Mouse (Mus musculus) forebrain, embryonic 11.5 days (tissue): ENCODE data around the gene Mboat7. TPM values are rescaled to one million over a fixed set of nuclear protein-coding genes. Genes with fewer than 3 reads are reported as not detected.
"Not testable (repeated sequence)": the region's sequence is repeated elsewhere in the genome, so short reads cannot be mapped to it uniquely, and the experiment has no call there.

ENCODE experiments used
- ATAC-seq: fragments of 200-750 bp; cut with Nextera tagmentation; replicated peaks from 2 replicates; pipeline ENCODE4 v1.8.0; 2017; ENCODE audit warnings: moderate TSS enrichment; ENCODE audit not compliant: low FRiP score
- DNase-seq: peaks from one replicate; pipeline ENCODE4 v3.0.0-alpha.2; 2017; ENCODE audit warnings: low spot score
- H3K27ac ChIP-seq: fragments of 300-500 bp; sonication (generic); 2 replicates; pipeline ENCODE4 v1.5.1; 2014; ENCODE audit warnings: low read depth, low read length
- H3K27me3 ChIP-seq: fragments of 300-500 bp; sonication (generic); 2 replicates; pipeline ENCODE4 v1.6.1; 2014; ENCODE audit warnings: mild to moderate bottlenecking, low read length, mixed read lengths; ENCODE audit not compliant: control insufficient read depth, insufficient read depth
- H3K36me3 ChIP-seq: fragments of 300-500 bp; sonication (generic); 2 replicates; pipeline ENCODE4 v1.6.1; 2014; ENCODE audit warnings: mild to moderate bottlenecking, low read length, moderate library complexity, mixed read lengths; ENCODE audit not compliant: control insufficient read depth, insufficient read depth
- H3K4me1 ChIP-seq: fragments of 300-500 bp; sonication (generic); replicated peaks from 2 replicates; pipeline ENCODE4 v1.6.1; 2014; ENCODE audit warnings: low read length, mixed read lengths; ENCODE audit not compliant: control insufficient read depth, insufficient read depth
- H3K4me2 ChIP-seq: fragments of 300-500 bp; sonication (generic); 2 replicates; pipeline ENCODE4 v1.6.1; 2014; ENCODE audit warnings: low read depth, mild to moderate bottlenecking, low read length, moderate library complexity, mixed read lengths; ENCODE audit not compliant: severe bottlenecking
- H3K4me3 ChIP-seq: fragments of 300-500 bp; sonication (generic); 2 replicates; pipeline ENCODE4 v1.5.1; 2014; ENCODE audit warnings: low read depth, low read length
- H3K9ac ChIP-seq: fragments of 300-500 bp; sonication (generic); 2 replicates; pipeline ENCODE4 v1.6.1; 2014; ENCODE audit warnings: low read length
- H3K9me3 ChIP-seq: fragments of 300-500 bp; sonication (generic); 2 replicates; pipeline ENCODE4 v1.6.1; 2016; ENCODE audit warnings: low read length, mixed read lengths; ENCODE audit not compliant: control insufficient read depth
- WGBS: fragments of 180-500 bp; shearing (Covaris S2); extraction: QIAGEN DNeasy Blood & Tissue Kit; methylation state at CpG from one replicate; pipeline ENCODE4 v1.1.7; 2014; 5-methylcytosine and 5-hydroxymethylcytosine counted together
- polyA plus RNA-seq: library from polyadenylated mRNA; unstranded; fragments of >200 nt; fragmentation: Nextera tagmentation; extraction: Ambion mirVana; gene quantifications from 2 replicates; pipeline ENCODE4 v1.2.1, GENCODE M21; 2014

Mboat7 gene
- polyA plus RNA-seq, 1 experiment from 2014 or later = 40.2 TPM

DNA sequence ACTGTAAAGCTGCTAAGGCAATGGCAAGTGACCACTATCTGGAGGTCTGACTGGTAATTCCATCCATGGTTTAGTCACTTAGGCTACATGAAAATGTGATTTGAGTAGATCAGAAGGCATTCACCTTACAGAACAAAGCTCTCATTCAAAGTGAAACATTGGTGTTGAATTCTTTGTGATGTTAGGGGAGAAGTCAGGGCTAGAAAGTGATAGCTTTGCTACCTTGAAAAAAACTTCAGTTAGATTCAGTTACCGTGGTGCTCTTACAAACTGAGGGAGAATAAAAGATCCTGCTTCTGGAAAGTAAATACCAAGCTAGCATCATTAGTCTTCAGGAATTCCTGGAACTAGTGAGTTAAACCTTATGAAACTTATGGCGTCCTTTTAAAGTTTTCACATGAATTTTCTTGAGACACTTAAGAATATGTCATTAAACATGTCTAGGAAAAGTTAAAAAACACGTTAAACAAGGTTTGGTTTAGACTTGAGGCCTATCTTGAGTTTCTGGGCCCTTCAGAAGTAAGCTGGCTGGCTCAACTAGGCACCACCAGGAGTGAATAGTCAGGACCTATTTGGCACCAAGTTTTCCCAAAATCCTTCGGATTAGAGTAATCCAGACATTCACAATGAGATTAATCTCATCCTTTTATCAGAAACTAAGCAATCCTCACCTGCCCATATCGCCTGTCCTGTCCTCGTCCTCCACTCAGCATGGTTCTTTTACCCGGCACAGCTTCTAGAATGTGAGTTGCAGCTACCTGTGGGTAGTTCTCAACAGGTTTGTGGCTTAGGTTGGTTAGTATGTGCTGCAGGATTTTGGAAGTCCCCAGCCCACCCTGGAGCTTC lies 14.5 kb upstream of the Mboat7 start:
- Histone ChIP-seq H3K9ac (no peak overlapping the region), H3K4me2 (no peak overlapping the region), H3K36me3 (peaks cover 2% of the 10 kb centered on the region; the same call in 1 of the 2 replicates), H3K27ac (0 out of 2 replicates have a peak overlapping the region, but pooled peaks have one; percentile 31), H3K9me3 (no peaks in the 10 kb centered on the region), H3K4me3 (no peak overlapping the region), H3K27me3 (no peaks in the 10 kb centered on the region), H3K4me1 (peaks cover 3% of the 10 kb centered on the region; the same call in 1 of the 2 replicates)
- no peak for ATAC-seq
- WGBS = 18% methylated on average over 7 of the region's 7 CpGs
- DNase-seq = peak; percentile 52

DNA sequence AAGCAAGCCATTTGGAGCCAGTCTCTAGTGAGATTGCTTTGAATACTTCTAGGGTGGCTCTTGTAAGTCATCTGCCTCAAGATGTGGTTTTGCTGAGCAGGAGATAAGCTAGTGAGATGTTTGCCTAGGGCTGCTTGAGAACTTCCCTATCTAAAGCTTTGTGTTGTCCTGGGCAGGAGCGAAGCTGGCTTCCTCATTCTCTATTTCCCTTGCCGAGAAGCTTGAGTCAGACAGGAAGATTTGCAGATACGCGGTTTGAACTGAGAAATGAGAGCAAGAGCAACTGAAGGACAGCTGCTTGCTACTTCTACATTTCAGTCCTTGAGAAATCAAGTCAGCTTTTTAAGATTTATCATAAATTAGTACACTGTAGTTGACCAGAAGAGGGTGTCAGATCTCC lies 13.7 kb upstream of the Mboat7 start:
- peaks cover 3% of the 10 kb centered on the region; the same call in 1 of the 2 replicates for H3K4me1 ChIP-seq
- H3K36me3 ChIP-seq = peaks cover 2% of the 10 kb centered on the region; the same call in 1 of the 2 replicates
- no peak overlapping the region for H3K9ac ChIP-seq
- H3K27me3 ChIP-seq = no peaks in the 10 kb centered on the region
- whole genome bisulfite sequencing = 72% methylated on average over 4 of the region's 4 CpGs
- no peaks in the 10 kb centered on the region for H3K9me3 ChIP-seq
- no peak overlapping the region for H3K4me3 ChIP-seq
- H3K27ac ChIP-seq = no peak overlapping the region
- DNase-seq (peak; percentile 48), ATAC-seq (no peak)
- H3K4me2 ChIP-seq = no peak overlapping the region

DNA sequence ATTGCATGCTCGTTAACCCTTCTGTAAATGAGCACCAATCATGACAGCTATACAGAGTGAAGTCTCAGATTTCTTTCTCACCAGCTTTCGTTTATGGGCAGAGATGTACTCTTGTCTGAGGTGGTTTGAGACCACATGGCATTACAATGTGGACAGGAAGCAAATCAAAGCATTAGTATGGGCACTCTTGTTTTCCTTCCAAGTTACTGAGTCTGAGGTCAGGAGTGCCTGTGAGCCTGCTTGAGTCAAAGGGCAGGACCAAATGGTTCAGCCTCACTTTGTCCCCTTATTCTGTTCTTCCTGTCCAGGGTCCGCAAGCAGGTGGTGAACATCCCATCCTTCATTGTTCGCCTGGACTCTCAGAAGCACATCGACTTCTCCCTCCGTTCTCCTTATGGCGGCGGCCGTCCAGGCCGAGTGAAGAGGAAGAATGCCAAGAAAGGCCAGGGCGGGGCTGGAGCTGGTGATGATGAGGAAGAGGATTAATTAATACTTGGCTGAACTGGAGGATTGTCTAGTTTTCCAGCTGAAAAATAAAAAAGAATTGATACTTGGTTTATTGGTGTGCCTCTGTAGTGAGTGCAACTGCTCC lies 13.1 kb upstream of the Mboat7 start:
- Histone ChIP-seq H3K36me3 (peaks cover 2% of the 10 kb centered on the region; the same call in 1 of the 2 replicates), H3K27ac (no peak overlapping the region), H3K9me3 (no peaks in the 10 kb centered on the region), H3K27me3 (no peaks in the 10 kb centered on the region), H3K4me1 (peaks cover 3% of the 10 kb centered on the region; the same call in 1 of the 2 replicates), H3K4me3 (peak overlapping the region; percentile 92), H3K4me2 (peak overlapping the region; percentile 78), H3K9ac (peak overlapping the region; percentile 88)
- DNase-seq (peak; percentile 48), ATAC-seq (no peak)
- 69% methylated on average over 11 of the region's 11 CpGs for WGBS

DNA sequence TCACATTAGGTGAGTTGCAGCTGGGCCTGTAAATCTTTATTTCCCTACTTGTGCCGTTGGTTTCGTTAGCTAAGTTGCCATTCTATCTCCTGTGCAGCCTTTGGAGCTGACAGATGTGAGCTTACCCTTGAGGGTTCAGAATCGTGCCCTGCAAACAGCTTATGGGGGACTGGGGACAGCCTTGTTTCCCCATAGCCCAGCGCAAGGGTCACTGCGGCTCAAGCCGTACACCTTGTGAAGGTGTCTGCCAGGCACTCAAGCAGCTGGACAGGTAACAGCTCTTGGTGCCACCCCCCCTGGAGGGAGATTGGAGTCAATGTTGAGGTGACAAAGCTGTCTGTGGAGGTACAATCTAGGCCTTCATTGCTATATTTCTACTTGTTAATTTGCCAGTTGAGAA lies 12.6 kb upstream of the Mboat7 start:
- Histone ChIP-seq H3K4me3 (peak overlapping the region; percentile 92), H3K4me2 (peak overlapping the region; percentile 78), H3K27me3 (no peaks in the 10 kb centered on the region), H3K36me3 (peaks cover 2% of the 10 kb centered on the region; the same call in 1 of the 2 replicates), H3K9ac (peak overlapping the region; percentile 88), H3K27ac (0 out of 2 replicates have a peak overlapping the region, but pooled peaks have one; percentile 7), H3K9me3 (no peaks in the 10 kb centered on the region), H3K4me1 (peaks cover 3% of the 10 kb centered on the region; the same call in 1 of the 2 replicates)
- 34% methylated on average over 6 of the region's 6 CpGs for WGBS
- no peak for ATAC-seq
- DNase-seq = peak; percentile 52

DNA sequence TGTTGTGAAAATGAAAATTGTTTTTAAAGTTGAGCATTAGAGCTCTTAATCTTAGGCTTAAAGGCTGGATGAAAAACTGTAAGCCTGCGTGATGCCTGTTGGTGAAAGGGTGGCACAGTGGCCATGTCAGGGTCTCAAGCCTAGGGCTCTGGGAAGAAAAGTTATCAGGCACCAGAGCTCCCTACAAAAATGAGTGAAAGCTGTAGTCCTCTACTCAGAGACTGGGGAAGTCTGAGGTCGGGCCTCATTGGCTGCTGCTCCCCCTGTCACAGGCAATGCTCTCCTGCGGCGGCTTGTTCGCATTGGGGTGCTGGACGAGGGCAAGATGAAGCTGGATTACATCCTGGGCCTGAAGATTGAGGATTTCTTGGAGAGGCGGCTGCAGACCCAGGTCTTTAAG lies 12.1 kb upstream of the Mboat7 start:
- not testable (repeated sequence) for H3K27me3 ChIP-seq, H3K9me3 ChIP-seq, ATAC-seq, H3K4me1 ChIP-seq, H3K36me3 ChIP-seq
- Histone ChIP-seq H3K4me3 (peak overlapping the region; percentile 92), H3K9ac (peak overlapping the region; percentile 88), H3K27ac (peak overlapping the region; percentile 7; the same call in 1 of the 2 replicates), H3K4me2 (peak overlapping the region; percentile 78)
- peak; percentile 50 for DNase-seq
- 2% methylated on average over 6 of the region's 7 CpGs for WGBS

DNA sequence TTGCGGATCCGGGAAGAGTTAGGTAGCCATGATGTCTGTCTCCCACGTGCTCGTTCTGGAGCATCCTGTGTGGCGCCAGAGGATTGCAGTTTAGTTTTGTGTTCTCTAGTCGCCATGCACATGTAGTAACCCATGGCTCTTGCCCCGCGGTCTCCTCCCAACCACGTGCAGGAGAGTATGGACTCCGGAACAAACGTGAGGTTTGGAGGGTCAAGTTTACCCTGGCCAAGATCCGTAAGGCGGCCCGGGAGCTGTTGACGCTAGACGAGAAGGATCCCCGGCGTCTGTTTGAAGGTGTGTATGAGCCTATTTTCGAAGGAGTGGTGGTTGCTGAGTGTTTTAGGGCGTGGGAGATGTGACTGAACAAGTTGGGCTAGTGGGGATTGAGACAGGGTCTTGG lies 11.2 kb upstream of the Mboat7 start:
- no peaks in the 10 kb centered on the region for H3K27me3 ChIP-seq
- DNase-seq (no peak), ATAC-seq (peak; percentile 21)
- WGBS = under 1% methylated on average over 20 of the region's 20 CpGs
- H3K4me2 ChIP-seq = peak overlapping the region; percentile 78
- H3K4me1 ChIP-seq = peaks cover 3% of the 10 kb centered on the region; the same call in 1 of the 2 replicates
- peak overlapping the region; percentile 66 for H3K27ac ChIP-seq
- peak overlapping the region; percentile 92 for H3K4me3 ChIP-seq
- peak overlapping the region; percentile 88 for H3K9ac ChIP-seq
- H3K9me3 ChIP-seq = no peaks in the 10 kb centered on the region
- peaks cover 2% of the 10 kb centered on the region; the same call in 1 of the 2 replicates for H3K36me3 ChIP-seq

DNA sequence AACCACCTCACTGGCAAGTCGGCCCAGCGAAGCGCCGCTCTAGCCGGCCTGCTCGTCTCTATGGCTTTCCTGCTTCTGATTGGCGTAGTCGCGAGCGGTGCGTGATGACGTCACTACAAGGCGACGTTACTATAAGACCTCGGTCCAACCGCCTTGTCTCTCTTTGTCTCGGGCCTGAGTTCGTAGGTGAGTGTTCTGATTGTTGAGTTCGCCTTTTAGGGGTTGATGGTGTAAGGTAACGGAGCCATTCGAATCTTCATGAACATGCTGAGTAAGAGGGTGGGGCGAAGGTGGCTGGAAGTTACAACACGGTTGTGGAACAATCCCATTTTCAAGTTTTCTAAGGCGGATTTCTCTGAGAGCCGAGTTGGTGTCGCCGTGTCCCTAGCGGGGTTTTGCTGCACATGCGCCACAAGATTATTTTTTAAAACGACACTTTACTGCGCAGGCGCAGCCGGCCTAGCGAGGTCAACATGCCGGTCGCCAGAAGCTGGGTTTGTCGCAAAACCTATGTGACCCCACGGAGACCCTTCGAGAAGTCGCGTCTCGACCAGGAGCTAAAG lies 10.6 kb upstream of the Mboat7 start, which contains the start of gene Rps9:
TSS of gene Rps9 (plus strand) at position 115 of the 563 bp plus-strand sequence.
- Histone ChIP-seq H3K4me1 (peaks cover 3% of the 10 kb centered on the region; the same call in 1 of the 2 replicates), H3K9me3 (no peaks in the 10 kb centered on the region), H3K27me3 (no peaks in the 10 kb centered on the region), H3K36me3 (peaks cover 2% of the 10 kb centered on the region; the same call in 1 of the 2 replicates), H3K9ac (peak within 1 kb of the TSS; percentile 88), H3K27ac (peak within 1 kb of the TSS; percentile 66), H3K4me3 (peak within 1 kb of the TSS; percentile 92), H3K4me2 (peak within 1 kb of the TSS; percentile 78)
- 1% methylated on average over 42 of the region's 42 CpGs for WGBS
- DNase-seq = peak; percentile 98
- peak; percentile 95 for ATAC-seq

DNA sequence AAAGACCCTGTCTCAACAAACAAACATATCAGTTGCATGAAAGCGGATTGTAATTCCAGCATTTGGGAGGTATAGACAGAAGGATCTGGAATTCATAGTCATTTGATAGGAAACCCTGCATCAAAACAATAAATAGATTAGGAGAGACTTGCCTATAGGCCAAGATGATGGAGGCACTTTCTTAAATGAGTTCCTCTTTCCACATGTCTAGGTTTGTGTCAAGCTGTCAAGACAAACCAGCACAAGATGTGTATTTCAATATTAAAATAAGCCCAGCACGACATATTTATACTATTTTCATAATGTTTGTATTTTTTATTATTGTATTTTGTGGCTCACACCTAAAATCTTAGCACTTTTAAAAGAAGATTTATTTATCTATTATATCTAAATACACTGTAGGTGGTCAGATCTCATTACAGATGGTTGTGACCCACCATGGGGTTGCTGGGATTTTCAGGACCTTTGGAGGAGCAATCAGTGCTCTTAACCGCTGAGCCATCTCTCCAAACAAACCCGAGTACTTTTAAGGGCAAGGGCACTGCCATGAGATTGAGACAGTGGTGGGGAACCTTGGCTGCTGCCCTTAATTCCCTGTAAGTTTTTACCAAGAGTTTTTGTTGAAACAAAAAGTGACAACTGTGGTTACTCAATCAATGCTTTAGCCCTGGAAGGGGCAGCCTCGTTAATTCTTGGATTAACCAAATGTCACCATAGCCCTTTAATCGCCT lies 10.0 kb upstream of the Mboat7 start:
- Histone ChIP-seq H3K27ac (peak overlapping the region; percentile 66; the same call in 1 of the 2 replicates), H3K9ac (peak overlapping the region; percentile 88), H3K4me1 (peaks cover 3% of the 10 kb centered on the region; the same call in 1 of the 2 replicates), H3K27me3 (no peaks in the 10 kb centered on the region), H3K4me3 (peak overlapping the region; percentile 92), H3K4me2 (peak overlapping the region; percentile 78), H3K36me3 (peaks cover 2% of the 10 kb centered on the region; the same call in 1 of the 2 replicates), H3K9me3 (no peaks in the 10 kb centered on the region)
- DNase-seq (no peak), ATAC-seq (peak; percentile 54)
- WGBS = 18% methylated on average over 6 of the region's 6 CpGs
